Mouse (Mus musculus) Patski (cell line): ENCODE results near the gene Cul7. TPM values are rescaled to one million over a fixed set of nuclear protein-coding genes. Genes with fewer than 3 reads are reported as not detected.

Source experiments
- ATAC-seq: fragments of 100-300 bp; one replicate; pipeline ENCODE4 v1.8.0; 2021
- CTCF ChIA-PET: fragments of 350-600 bp; sonication (Branson Sonifier 250); formaldehyde crosslinking; loops from one replicate; lab custom pipeline; 2022; ENCODE audit warnings: inconsistent platforms; lab: Charles Lee
- POLR2A ChIA-PET: fragments of 350-600 bp; sonication (Branson Sonifier 250); formaldehyde crosslinking; loops from one replicate; lab custom pipeline; 2022; ENCODE audit warnings: antibody characterized with exemption, inconsistent platforms; lab: Charles Lee
- DNase-seq: peaks from one replicate; pipeline ENCODE4 v3.0.0-alpha.2; 2011; ENCODE audit warnings: low read depth, low spot score
- H3K27me3 ChIP-seq: fragments of 371-371 bp; one replicate; pipeline ENCODE4 v1.5.1; 2021
- CTCF ChIP-seq: fragments of 100-300 bp; IDR thresholded peaks from one replicate; pipeline ENCODE4 v1.5.1; 2021
- in situ Hi-C: fragments of 300-500 bp; cut with MboI; formaldehyde crosslinking; loops from 3 replicates; pipeline ENCODE4 v1.11.1; 2018; ENCODE audit warnings: low pct_unique_long_range_greater_than_20kb, mixed read lengths
- polyA plus RNA-seq: library from polyadenylated mRNA; unstranded; gene quantifications from one replicate; pipeline ENCODE4 v1.2.3, GENCODE M21; 2021

Gene Cul7
- polyA plus RNA-seq, 1 experiment from 2014 or later = 109 TPM

DNA sequence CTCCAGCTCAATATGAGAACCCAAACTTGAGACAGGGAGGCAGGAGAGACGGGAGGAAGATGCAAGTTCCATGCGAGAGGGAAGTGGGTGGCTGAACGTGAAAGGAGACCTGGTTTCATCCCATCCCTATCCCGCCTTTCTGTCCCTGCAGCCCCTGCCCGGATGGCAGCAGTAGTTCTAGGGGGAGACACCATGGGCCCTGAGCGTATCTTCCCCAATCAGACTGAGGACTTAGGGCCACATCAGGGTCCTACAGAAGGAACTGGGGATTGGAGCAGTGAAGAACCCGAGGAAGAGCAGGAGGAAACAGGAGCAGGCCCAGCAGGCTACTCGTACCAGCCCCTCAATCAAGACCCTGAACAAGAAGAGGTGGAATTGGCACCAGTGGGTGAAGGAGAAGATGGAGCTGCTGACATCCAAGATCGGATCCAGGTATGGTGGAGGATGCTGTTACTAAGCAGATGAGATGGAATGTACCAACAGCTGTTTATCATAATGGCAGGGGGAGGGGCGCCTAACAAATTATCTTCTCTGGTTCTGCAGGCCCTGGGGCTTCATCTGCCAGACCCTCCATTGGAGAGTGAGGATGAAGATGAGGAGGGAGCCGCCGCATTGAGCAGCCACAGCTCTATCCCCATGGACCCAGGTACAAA, 31.5 kb downstream of the Cul7 start:
- no peaks in the 10 kb centered on the region for H3K27me3 ChIP-seq
- ATAC-seq = no peak
- no peak for TF ChIP-seq CTCF
- DNase-seq = no peak
- CTCF ChIA-PET = no interaction called here
- in situ Hi-C loops = no loop called here
- POLR2A ChIA-PET = interaction anchor here (1.0 to 1.5 kb wide), 4 partner anchors 9 to 52 kb away, joined by 3 to 4 read pairs (median 3); partner anchors contain the start of genes Ppp2r5d and Ptk7

DNA sequence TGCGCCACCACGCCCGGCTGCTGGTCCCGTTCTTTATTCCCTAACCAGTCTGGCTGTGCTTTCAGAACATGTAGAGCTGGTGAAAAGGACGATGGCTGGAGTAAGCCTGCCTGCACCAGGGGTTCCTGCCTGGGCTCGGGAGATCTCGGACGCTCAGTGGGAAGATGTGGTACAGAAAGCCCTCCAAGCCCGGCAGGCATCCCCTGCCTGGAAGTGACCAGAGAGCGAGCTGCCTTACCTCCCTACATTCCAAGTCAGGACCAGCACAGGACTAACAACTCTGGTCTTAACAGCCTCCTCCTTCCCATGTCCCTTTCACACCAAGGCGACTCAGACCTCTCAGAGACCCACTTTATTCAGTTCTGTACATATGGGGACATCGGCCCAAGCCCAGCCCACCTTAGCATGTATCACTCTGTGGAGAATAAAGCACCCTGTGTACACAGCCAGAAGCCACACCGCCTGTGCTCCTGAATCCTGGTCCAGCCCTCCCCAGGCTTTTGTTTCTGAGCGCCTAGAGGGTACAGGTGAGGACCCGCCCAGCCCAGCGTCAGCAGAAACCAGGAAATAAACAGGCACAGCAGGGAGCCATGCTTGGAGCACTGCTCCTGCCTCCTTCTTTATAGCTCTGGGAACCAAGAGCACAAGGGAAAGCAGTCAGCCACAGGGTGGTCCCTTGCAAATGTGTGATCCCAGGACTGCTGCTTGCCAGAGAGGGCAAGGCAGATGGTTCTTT, 32.7 kb downstream of the Cul7 start:
- DNase-seq (no peak), ATAC-seq (no peak)
- no peak for TF ChIP-seq CTCF
- CTCF ChIA-PET = no interaction called here
- in situ Hi-C loops = no loop called here
- H3K27me3 ChIP-seq = no peaks in the 10 kb centered on the region
- POLR2A ChIA-PET = interaction anchor here (0.7 kb wide), 1 partner anchor 48 kb away, joined by 4 read pairs; no protein-coding TSS in a partner anchor

DNA sequence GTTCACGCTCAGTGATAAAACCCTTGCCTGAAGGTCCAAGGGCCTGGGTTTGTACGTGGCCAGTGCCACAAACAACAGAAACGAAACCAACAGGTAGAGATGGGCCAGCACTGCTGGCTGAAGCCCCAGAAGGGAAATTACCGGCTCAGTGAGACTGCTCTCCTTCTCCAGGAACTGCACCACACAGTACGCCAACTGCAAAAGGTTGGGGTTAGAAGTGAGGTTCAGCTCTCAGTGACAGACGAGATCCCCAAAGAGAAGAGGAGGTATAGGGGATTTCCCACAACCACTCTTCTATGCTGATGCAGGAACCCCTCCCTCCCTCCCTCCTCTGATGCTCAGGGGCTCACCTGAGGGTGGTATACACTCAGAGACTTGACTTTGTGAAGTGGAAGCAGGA, 35.8 kb downstream of the Cul7 start:
- no peaks in the 10 kb centered on the region for H3K27me3 ChIP-seq
- ChIA-PET CTCF (no interaction called here), POLR2A (no interaction called here)
- no peak for DNase-seq
- ATAC-seq = no peak
- TF ChIP-seq CTCF = no peak
- in situ Hi-C loops = no loop called here

DNA sequence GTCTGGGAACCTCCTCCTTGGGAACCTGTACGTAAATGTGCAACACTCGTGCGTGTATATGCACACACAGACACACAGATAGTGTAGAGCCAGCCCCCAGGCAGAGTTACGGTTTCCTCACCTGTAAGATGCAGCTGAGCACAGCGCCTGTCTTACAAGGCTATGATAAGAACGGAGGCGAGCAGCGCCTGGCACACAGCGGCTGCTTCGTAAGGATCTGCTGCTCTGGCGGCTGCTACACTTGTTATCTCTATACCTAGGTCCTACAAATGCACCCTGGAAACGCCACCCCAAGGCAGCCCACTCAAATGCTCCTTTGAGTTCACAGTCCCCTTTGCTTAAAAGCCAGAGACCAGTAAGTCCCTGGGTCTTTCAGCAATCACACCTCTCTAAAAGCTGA, 40.5 kb downstream of the Cul7 start:
- no peak for TF ChIP-seq CTCF
- in situ Hi-C loops = no loop called here
- H3K27me3 ChIP-seq = no peaks in the 10 kb centered on the region
- no peak for DNase-seq
- ChIA-PET CTCF (no interaction called here), POLR2A (interaction anchor here (1.3 to 1.8 kb wide), 2 partner anchors 9 to 10 kb away, joined by 3 to 6 read pairs; no protein-coding TSS in a partner anchor)
- ATAC-seq = no peak

DNA sequence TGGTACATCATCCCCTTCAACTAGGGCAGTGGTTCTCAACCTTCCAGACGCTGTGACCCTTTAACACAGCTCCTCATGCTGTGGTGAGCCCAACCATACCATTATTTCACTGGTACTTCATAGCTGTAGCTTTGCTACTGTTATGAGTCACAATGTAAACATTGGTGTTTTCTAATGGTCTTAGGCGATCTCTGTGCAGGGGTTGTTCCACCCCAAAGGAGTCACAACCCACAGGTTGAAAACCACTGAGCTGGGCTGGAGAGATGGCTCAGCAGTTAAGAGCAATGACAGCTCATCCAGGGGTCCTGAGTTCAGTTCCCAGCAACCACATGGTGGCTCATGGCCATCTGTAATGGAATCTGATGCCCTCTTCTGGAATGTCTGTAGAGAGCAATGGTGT, 41.3 kb downstream of the Cul7 start:
- ATAC-seq = peak; percentile 31
- POLR2A ChIA-PET = interaction anchor here (1.8 kb wide), 1 partner anchor 10 kb away, joined by 6 read pairs; no protein-coding TSS in a partner anchor
- in situ Hi-C loops = no loop called here

DNA sequence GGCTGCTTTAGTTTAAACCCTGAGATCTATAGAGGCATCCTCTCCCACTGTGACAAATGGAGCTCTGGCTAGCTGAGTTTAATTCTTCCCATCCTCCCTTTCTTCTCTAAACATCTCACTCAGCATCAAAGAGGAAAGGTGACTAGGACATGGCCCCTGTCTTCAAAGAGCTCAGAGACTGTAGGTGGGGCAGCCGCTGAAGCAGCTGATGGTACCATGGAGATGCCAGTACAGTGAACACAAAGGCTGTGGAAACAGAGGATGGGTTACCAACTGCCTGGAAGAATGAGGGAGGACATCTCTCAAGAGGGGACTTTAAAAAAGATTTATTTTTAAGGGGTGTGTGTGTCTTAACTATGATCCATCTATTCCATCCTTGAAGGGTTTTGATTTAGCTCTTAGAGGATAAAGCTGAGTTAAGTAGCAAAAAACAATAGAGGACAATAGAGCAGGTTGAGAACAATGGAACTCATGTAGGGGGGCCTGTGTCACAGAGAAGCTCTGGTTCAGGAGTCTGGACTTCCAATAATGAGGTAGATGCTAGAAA, 44.5 kb downstream of the Cul7 start:
- H3K27me3 ChIP-seq = no peaks in the 10 kb centered on the region
- ChIA-PET CTCF (interaction anchor here (1.1 kb wide), 1 partner anchor 15 kb away, joined by 4 read pairs; no protein-coding TSS in a partner anchor), POLR2A (no interaction called here)
- TF ChIP-seq CTCF = no peak
- in situ Hi-C loops = no loop called here
- ATAC-seq (no peak), DNase-seq (no peak)

More for the DNA sequence above, 41.3 kb downstream of the Cul7 start:
- DNase-seq = no peak
- CTCF ChIA-PET = interaction anchor here (1.0 to 1.2 kb wide), 2 partner anchors 10 to 26 kb away, joined by 3 read pairs; no protein-coding TSS in a partner anchor
- no peaks in the 10 kb centered on the region for H3K27me3 ChIP-seq
- TF ChIP-seq CTCF = no peak

DNA sequence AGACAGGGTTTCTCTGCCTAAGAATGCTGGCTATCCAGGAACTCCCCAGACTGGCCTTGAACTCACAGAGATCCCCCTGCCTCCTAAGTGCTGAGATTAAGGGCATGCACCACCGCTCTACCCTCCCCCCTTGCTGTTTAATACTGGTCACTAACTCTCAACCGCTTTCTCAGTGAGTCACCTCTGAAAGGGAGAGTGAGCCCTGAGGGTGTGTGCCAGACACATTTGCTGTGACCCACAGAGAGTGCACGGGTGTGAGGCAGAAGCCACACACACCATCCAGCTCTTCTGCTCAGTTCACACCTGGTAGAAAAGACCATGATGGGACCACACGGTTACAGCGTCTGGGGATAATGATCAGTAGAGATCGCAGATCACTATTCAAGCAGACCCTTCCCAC, 48.4 kb downstream of the Cul7 start:
- in situ Hi-C loops = no loop called here
- no peaks in the 10 kb centered on the region for H3K27me3 ChIP-seq
- CTCF ChIA-PET = no interaction called here
- DNase-seq (no peak), ATAC-seq (peak; percentile 55)
- no peak for TF ChIP-seq CTCF
- POLR2A ChIA-PET = no interaction called here

DNA sequence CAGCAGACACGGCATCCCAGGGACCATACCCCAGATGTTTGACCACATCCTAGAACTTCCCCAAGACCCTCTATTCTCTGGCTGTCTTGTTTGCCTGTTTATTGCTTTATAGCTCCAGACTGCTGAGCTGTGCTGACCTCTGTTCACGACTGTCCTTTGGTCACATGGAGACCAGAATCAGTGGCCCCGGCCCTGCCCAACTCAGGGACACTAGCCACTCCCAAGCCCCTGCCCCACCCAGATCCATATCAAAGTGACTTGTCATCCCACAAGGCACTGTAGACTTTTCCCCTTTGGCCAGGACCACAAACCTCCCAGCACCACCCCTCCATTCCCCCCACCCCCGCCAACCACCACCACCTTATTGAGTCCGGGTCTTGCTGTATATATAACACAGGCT, 49.1 kb downstream of the Cul7 start:
- POLR2A ChIA-PET = no interaction called here
- H3K27me3 ChIP-seq = no peaks in the 10 kb centered on the region
- no peak for DNase-seq
- in situ Hi-C loops = no loop called here
- no peak for ATAC-seq
- no peak for TF ChIP-seq CTCF
- CTCF ChIA-PET = no interaction called here

DNA sequence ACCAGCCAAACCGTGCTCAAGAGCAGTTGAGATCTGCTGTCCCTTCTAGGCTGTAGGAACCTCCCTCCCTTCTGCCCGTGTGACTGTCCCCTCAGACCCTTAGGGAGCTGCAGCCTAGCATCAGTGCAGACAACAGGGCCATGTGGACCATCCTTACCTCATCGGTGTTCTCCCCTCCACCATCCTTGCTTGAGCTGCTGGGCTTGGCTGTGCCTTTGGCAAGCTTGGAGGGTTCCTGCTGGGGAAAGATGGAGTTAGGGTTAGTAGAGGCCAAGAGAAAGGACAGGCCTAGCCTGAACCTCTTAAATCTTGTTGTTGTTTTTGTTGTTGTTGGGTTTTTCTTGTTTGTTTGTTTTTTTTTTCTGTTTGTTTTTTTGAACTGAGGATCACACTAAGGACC, 49.8 kb downstream of the Cul7 start:
- ChIA-PET POLR2A (interaction anchor here (0.5 kb wide), 1 partner anchor 163 kb away, joined by 3 read pairs; no protein-coding TSS in a partner anchor), CTCF (interaction anchor here (1.7 kb wide), 1 partner anchor 11 kb away, joined by 5 read pairs; no protein-coding TSS in a partner anchor)
- no peaks in the 10 kb centered on the region for H3K27me3 ChIP-seq
- in situ Hi-C loops = no loop called here
- no peak for DNase-seq
- ATAC-seq = no peak
- no peak for TF ChIP-seq CTCF

DNA sequence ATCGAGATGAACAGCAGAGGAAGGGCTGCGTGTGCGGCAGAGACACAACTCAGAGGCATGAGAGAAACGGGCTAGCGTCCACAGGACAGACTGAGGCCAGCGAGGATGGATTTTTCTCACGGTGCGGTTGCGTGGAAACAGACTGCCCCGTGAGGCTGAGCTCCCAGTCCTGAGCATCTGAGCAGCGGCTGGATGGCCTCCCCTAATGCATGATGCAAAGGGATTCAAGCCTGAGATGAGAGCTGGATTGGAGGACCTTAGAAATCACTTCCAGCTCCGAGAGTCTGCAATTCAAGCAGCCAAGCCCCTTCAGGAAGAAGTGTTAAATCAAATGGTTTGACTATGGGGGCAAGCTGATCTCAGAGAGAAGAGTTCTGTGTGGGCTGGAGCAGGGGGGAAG, 51.4 kb downstream of the Cul7 start:
- POLR2A ChIA-PET = interaction anchor here (0.5 to 1.7 kb wide), 4 partner anchors 11 to 46 kb away, joined by 3 to 6 read pairs (median 4); partner anchors contain the start of gene Klhdc3

More for the DNA sequence above, 51.4 kb downstream of the Cul7 start:
- DNase-seq (no peak), ATAC-seq (no peak)
- no peaks in the 10 kb centered on the region for H3K27me3 ChIP-seq
- CTCF ChIA-PET = interaction anchor here (0.8 to 1.7 kb wide), 4 partner anchors 10 to 22 kb away, joined by 3 to 5 read pairs (median 4); partner anchors contain the start of gene Mea1
- in situ Hi-C loops = no loop called here
- no peak for TF ChIP-seq CTCF
